Mouse (Mus musculus): ENCODE data around the gene Mboat2. TPM values are rescaled to one million over a fixed set of nuclear protein-coding genes. Genes with fewer than 3 reads are reported as not detected.

Gene Mboat2
- total RNA-seq, 2 experiments from 2014 or later = 87.0 to 99.6 TPM

DNA sequence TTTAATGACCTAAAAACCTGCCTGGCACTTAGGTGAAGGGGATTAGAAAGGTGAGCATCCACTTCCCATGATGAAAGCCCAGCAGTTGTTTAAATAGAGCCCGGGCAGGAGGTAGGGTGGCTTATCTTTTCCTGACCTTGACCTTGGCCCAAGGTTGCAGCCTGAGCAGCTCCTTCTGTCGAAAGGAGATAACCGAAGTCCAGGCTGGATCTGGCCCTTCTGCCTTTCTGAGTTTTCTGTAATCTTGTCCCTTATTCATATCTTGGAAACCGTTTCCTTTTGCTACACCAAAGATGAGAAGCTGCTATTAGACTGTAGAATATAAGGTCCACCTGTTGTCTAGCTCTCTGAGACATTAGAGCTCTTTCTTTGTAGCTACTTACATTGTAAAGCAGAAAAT lies 61.9 kb downstream of the Mboat2 start:
- no peak overlapping the region for H3K4me3 ChIP-seq
- H3K27ac ChIP-seq = no peak overlapping the region
- DNase-seq (ENCODE audit: low spot score in 2 of 2) = no peak
- no peak for TF ChIP-seq CTCF (conservative IDR thresholded peaks at IDR 0.05)

DNA sequence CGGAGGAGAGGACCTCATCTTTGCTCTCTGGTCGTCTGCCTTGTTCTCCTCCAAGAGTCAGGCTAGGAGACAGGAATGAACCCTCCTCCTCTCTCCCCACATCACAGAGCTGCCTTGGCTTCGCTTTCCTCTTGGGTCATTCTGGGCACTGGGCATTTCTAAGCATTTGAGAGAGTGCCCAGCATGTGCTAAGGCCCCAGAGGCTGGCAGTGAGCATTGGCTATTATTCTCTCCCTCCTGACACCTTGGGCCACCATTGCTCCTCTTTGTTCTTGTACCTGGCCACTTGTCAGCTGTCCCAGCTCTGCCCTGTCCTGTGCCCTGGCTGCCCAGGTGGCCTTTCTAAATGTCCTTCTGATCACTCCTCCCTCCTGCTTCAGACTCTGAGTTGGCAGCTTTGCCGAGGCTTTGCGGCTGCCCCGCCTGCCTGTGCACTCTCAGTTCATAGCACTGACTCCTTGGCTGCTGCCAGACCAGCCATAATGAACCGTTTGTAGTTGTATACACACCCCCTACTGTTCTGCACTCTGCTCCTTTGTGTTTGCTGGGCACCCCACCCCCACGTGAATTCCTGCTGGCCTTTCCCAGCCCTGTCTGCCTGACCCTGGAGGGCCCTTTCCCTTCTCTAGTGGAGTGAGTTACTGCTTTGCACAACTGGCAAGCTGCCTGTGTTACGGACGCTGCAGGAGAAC lies 63.2 kb downstream of the Mboat2 start:
- TF ChIP-seq CTCF (conservative IDR thresholded peaks at IDR 0.05) = peak; percentile 12; the same call in 1 of the 2 replicates
- peak; percentile 40 to 63 for DNase-seq (ENCODE audit: low spot score in 2 of 2)
- Histone ChIP-seq H3K4me3 (no peak overlapping the region), H3K27ac (peak overlapping the region; percentile 74)

GRCm38 (mm10) chr12:24895352-24895751 lies 64.7 kb downstream of the Mboat2 start:
- DNase-seq (ENCODE audit: low spot score in 2 of 2) = no peak
- TF ChIP-seq CTCF (conservative IDR thresholded peaks at IDR 0.05) = no peak
- Histone ChIP-seq H3K27ac (no peak overlapping the region), H3K4me3 (no peak overlapping the region)

DNA sequence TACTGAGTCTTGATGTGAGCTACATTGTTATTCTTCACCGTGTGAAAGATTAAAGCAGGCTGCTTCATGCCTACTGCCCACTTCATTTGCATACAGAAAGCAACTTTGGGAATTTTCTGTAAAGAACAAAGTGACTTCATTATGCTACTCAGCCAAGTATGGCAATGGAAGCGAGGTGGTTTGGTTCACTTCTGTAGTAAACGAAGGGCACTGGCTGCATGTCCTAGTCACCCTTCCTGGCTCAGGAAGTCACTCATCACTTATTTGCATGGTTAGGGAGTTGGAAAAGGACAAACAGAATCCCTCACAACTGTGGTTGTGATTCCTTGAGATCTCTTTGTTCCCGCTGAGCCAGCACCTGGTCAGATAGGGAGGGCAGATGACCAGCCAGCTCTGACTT lies 66.7 kb downstream of the Mboat2 start:
- no peak for TF ChIP-seq CTCF (conservative IDR thresholded peaks at IDR 0.05)
- no peak overlapping the region for H3K4me3 ChIP-seq
- DNase-seq (ENCODE audit: low spot score in 2 of 2) = no peak
- H3K27ac ChIP-seq = no peak overlapping the region

DNA sequence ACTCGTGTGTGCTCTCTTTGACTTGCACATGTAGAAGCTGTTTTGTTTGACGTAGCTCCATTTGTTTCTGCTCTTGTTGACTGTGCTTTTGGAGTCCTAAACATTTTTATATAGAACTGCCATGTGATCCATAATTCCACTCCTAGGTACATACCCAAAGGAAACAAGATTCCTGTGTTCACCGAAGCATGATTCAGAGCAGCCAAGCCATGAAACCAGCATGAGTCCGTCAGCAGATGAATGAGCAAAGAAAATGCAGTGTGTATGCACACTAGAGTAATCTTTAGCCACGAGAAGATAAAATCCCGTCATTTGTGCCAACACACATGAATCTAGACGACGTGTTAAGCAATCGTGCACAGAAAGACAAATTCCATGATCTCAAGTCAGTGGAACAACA lies 67.5 kb downstream of the Mboat2 start:
- Histone ChIP-seq H3K4me3 (no peak overlapping the region), H3K27ac (no peak overlapping the region)
- TF ChIP-seq CTCF (conservative IDR thresholded peaks at IDR 0.05) = no peak
- no peak for DNase-seq (ENCODE audit: low spot score in 2 of 2)

DNA sequence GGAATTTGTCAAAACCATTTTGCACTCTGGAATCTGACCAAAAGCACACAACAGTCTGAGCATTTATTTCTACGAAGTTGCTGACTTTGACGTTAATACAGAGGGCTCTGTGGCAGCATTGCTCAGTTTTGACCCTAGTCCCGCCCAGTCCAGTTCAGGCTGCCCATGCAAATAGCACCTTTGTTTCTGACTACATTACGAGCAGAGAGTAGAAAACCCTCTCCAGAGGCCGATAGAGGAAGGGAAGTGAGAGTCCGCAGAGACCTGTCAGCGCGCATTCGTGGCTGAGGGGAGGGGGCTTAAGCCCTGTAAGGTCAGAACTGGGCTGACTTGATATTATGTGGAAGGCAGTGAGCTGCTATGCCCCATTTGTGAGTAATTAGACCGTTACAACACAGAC lies 69.0 kb downstream of the Mboat2 start:
- no peak for DNase-seq (ENCODE audit: low spot score in 2 of 2)
- no peak overlapping the region for H3K27ac ChIP-seq
- TF ChIP-seq CTCF (conservative IDR thresholded peaks at IDR 0.05) = no peak
- no peak overlapping the region for H3K4me3 ChIP-seq

DNA sequence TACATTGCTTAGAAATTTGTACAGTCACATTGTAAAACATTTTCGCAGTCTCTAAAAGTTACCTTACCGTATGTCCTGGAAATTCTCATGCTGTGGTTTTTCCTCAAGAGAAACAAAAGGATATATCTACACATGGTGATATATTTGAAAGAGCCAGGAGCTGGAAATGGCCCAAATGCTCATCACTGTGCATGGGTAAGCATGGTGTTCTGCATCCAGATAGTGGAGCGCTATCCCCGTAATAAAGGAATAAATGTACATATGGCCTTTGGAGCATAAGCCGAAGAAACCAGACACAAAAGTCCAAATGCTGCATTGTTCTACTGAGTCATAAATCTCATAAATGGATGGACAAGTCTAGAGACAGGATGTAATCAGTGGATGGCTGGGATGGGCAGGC lies 72.1 kb downstream of the Mboat2 start:
- no peak overlapping the region for H3K27ac ChIP-seq
- no peak for TF ChIP-seq CTCF (conservative IDR thresholded peaks at IDR 0.05)

DNA sequence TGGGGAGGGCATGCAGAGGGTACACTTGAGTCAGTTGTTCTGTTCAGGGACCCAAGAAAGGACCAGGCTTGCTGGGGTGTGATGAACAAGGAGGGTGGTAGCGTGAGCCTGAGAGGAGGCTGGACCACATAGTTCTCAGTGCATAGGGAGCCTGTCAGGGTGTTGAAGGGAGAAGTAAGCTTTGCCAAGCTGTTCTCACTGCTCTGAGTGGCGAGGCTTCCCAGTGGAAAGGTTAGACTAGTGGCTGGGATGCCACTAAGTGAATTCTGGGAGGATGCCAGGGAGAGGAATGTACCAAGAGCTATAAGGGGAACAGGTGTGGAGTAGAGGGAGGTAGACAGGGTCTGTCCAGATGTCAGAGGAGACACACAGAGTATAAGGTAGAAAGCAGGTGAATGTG lies 77.2 kb downstream of the Mboat2 start:
- no peak for TF ChIP-seq CTCF (conservative IDR thresholded peaks at IDR 0.05)

More for the DNA sequence above, 72.1 kb downstream of the Mboat2 start:
- DNase-seq (ENCODE audit: low spot score in 2 of 2) = no peak
- no peak overlapping the region for H3K4me3 ChIP-seq

GRCm38 (mm10) chr12:24909679-24910078 lies 79.0 kb downstream of the Mboat2 start:
- no peak overlapping the region for H3K4me3 ChIP-seq
- no peak for DNase-seq (ENCODE audit: low spot score in 2 of 2)
- TF ChIP-seq CTCF (conservative IDR thresholded peaks at IDR 0.05) = no peak
- H3K27ac ChIP-seq = no peak overlapping the region; the same call in 1 of the 2 replicates

More for the DNA sequence above, 77.2 kb downstream of the Mboat2 start:
- no peak for DNase-seq (ENCODE audit: low spot score in 2 of 2)
- Histone ChIP-seq H3K4me3 (no peak overlapping the region), H3K27ac (no peak overlapping the region)

DNA sequence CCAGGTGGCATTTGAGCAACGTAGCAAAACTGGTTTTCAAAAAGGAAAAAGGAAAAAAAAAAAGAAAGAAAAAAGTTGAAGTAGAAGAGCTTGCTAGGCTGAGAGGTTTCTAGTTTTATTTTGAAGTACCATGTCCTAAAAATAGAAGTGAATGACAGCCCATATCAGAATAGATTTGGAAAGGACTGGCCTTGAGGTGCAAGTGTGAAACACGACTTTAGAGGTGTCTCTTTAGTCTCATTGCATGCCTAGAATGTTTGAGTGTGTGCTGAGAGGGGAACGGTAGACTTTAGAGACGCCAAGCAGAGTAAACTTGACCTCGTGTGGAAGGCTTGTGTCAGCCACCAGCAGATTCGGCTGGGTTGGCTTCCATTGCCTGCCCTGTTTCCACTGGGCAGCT lies 81.5 kb downstream of the Mboat2 start:
- no peak for DNase-seq (ENCODE audit: low spot score in 2 of 2)
- H3K27ac ChIP-seq = no peak overlapping the region

DNA sequence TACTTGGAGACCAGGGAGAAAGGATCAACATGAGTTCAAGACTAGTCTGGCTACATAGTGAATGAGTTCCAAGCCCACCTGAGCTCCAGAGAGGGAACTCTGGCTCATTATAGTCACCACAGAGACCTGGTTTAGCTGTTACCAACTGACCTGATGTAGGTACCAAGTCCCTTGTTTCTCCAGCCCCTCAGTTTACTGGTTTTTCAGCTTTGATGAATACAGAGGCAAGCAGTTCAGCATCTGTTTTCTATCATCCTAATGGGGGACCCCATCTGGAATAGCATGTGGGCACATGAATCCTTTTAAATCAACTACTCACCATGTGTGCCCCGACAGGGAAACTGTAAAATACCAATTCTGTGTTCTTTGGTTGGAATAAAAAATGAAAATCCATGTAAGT lies 82.2 kb downstream of the Mboat2 start:
- Histone ChIP-seq H3K4me3 (no peak overlapping the region), H3K27ac (no peak overlapping the region)
- TF ChIP-seq CTCF (conservative IDR thresholded peaks at IDR 0.05) = no peak
- DNase-seq (ENCODE audit: low spot score in 2 of 2) = no peak

More for the DNA sequence above, 81.5 kb downstream of the Mboat2 start:
- TF ChIP-seq CTCF (conservative IDR thresholded peaks at IDR 0.05) = no peak
- H3K4me3 ChIP-seq = no peak overlapping the region

- Histone ChIP-seq H3K27ac (no peak overlapping the region), H3K4me3 (no peak overlapping the region)
- no peak for TF ChIP-seq CTCF (conservative IDR thresholded peaks at IDR 0.05)
- DNase-seq (ENCODE audit: low spot score in 2 of 2) = no peak
Observed at GRCm38 (mm10) chr12:24918575-24919262, 88.0 kb downstream of the Mboat2 start.

- no peak overlapping the region for H3K27ac ChIP-seq
- no peak overlapping the region for H3K4me3 ChIP-seq
- no peak for TF ChIP-seq CTCF (conservative IDR thresholded peaks at IDR 0.05)
- DNase-seq (ENCODE audit: low spot score in 2 of 2) = no peak
Observed at GRCm38 (mm10) chr12:24920861-24921260, 90.2 kb downstream of the Mboat2 start.

GRCm38 (mm10) chr12:24924003-24924402 lies 93.3 kb downstream of the Mboat2 start:
- no peak for DNase-seq (ENCODE audit: low spot score in 2 of 2)
- Histone ChIP-seq H3K4me3 (no peak overlapping the region), H3K27ac (no peak overlapping the region)
- TF ChIP-seq CTCF (conservative IDR thresholded peaks at IDR 0.05) = no peak
